Mouse (Mus musculus): ENCODE measurements around the gene Plppr5. TPM values are rescaled to one million over a fixed set of nuclear protein-coding genes. Genes with fewer than 3 reads are reported as not detected.

Gene Plppr5
- polyA plus RNA-seq, 1 experiment from 2014 or later = not detected

GRCm38 (mm10) chr3:117625257-117626001 is 50.8 kb downstream of the Plppr5 start:
- Histone ChIP-seq H3K27ac (replicated peaks) (no peak overlapping the region), H3K36me3 (no peaks in the 10 kb centered on the region), H3K4me3 (no peak overlapping the region), H3K4me1 (peaks cover 6% of the 10 kb centered on the region), H3K27me3 (ENCODE audit: low read depth, poor library complexity, severe bottlenecking) (no peaks in the 10 kb centered on the region), H3K9me3 (replicated peaks) (no peaks in the 10 kb centered on the region)
- WGBS = 96% methylated on average over 13 of the region's 13 CpGs
- DNase-seq (ENCODE audit: low spot score) = no peak

GRCm38 (mm10) chr3:117628799-117629198 is 54.2 kb downstream of the Plppr5 start:
- H3K36me3 ChIP-seq = no peaks in the 10 kb centered on the region
- 47% methylated on average over 3 of the region's 3 CpGs for WGBS
- no peak overlapping the region for H3K27ac ChIP-seq (replicated peaks)
- H3K9me3 ChIP-seq (replicated peaks) = no peaks in the 10 kb centered on the region
- DNase-seq (ENCODE audit: low spot score) = no peak
- H3K4me3 ChIP-seq = no peak overlapping the region
- H3K27me3 ChIP-seq (ENCODE audit: low read depth, poor library complexity, severe bottlenecking) = no peaks in the 10 kb centered on the region
- H3K4me1 ChIP-seq = peaks cover 6% of the 10 kb centered on the region

DNA sequence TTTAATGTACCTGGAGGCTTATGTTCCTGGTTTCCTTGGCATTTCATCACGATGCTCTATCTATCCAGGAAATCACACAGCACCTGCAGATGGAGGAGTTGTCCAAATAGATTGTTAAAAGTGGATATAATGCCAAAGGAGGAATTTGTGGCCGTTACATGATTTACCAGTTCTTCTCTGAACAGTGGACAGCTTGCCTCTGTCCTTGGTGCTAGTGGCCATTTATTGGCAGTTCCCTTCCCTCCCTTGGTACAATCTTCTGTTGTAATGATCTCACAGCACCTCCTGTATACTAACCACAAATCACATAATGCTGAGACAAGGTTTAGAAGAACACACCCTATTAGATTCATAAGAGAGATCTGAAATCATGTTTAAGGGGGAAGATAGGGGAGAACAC is 55.7 kb downstream of the Plppr5 start:
- no peaks in the 10 kb centered on the region for H3K27me3 ChIP-seq (ENCODE audit: low read depth, poor library complexity, severe bottlenecking)
- peaks cover 6% of the 10 kb centered on the region for H3K4me1 ChIP-seq
- H3K4me3 ChIP-seq = no peak overlapping the region
- 76% methylated on average over 2 of the region's 2 CpGs for WGBS
- no peak for DNase-seq (ENCODE audit: low spot score)
- H3K36me3 ChIP-seq = no peaks in the 10 kb centered on the region
- H3K9me3 ChIP-seq (replicated peaks) = no peaks in the 10 kb centered on the region
- H3K27ac ChIP-seq (replicated peaks) = no peak overlapping the region

GRCm38 (mm10) chr3:117648612-117649011 is 74.0 kb downstream of the Plppr5 start:
- WGBS = 87% methylated on average over 8 of the region's 8 CpGs
- no peaks in the 10 kb centered on the region for H3K36me3 ChIP-seq
- no peak overlapping the region for H3K27ac ChIP-seq (replicated peaks)
- H3K4me3 ChIP-seq = no peak overlapping the region
- no peaks in the 10 kb centered on the region for H3K27me3 ChIP-seq (ENCODE audit: low read depth, poor library complexity, severe bottlenecking)
- DNase-seq (ENCODE audit: low spot score) = no peak
- no peaks in the 10 kb centered on the region for H3K4me1 ChIP-seq
- no peaks in the 10 kb centered on the region for H3K9me3 ChIP-seq (replicated peaks)

DNA sequence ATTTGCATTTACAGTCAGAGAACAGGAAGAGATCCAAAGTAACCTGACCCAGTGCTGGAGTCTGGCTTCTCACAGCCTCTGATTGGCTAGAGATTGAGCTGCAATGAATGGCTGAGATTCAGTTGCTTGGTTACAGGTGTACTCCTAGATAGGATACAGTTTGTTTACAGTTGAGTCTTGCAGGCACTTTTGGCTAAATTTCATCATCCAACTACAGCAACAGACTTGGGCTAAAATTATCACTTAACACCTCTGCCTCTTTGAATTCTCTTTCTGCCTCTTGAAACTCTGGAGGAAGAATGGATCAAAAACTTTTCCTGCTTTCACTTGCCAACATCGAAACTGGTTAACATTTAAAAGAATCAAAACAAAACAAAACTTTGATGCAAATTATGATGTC is 89.7 kb downstream of the Plppr5 start:
- WGBS = 76% methylated on average over 1 of the region's 1 CpGs
- no peak overlapping the region for H3K27ac ChIP-seq (replicated peaks)
- no peaks in the 10 kb centered on the region for H3K9me3 ChIP-seq (replicated peaks)
- no peak for DNase-seq (ENCODE audit: low spot score)
- no peak overlapping the region for H3K4me3 ChIP-seq
- H3K27me3 ChIP-seq (ENCODE audit: low read depth, poor library complexity, severe bottlenecking) = no peaks in the 10 kb centered on the region
- H3K36me3 ChIP-seq = no peaks in the 10 kb centered on the region
- no peaks in the 10 kb centered on the region for H3K4me1 ChIP-seq

DNA sequence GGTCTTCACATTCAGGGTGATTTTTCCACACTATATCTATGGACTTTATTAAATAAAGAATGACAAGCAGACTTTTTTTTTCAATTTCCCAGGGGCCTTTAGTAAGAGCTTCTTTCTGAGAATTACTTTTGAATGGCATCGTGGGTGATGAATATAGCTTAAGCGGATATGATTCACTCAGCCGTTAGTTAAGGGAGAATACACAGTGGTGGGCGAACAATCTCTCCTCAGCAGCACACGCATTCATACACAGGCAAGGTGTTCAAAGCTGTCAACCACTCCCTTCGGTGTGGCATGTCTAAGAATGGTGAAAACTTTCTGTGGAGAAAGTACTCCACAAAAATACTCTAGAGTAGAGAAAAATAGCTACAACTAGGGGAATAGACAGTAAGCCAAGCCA is 104.6 kb downstream of the Plppr5 start:
- H3K27me3 ChIP-seq (ENCODE audit: low read depth, poor library complexity, severe bottlenecking) = no peaks in the 10 kb centered on the region
- 92% methylated on average over 6 of the region's 6 CpGs for WGBS
- no peaks in the 10 kb centered on the region for H3K4me1 ChIP-seq
- no peak overlapping the region for H3K4me3 ChIP-seq
- no peaks in the 10 kb centered on the region for H3K36me3 ChIP-seq
- no peaks in the 10 kb centered on the region for H3K9me3 ChIP-seq (replicated peaks)
- no peak overlapping the region for H3K27ac ChIP-seq (replicated peaks)
- no peak for DNase-seq (ENCODE audit: low spot score)

DNA sequence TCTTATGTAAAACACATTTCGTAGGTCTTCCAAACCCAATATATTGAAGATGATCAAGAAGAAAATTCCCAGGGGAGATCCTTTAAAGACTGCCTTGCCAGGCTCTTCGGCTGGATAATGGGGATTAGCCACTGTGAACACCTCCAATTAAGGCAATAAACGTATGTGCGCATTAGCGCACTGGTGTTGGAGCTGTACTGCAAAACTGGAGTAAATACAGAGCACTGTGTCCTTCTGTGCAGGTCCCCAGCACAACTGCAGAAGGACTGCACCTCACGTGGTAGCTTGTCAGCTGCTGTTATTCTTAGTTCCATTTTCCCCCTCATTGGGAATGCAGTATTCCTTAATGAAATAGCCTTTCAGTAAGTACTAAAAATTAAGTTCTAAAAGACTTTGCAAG is 110.0 kb downstream of the Plppr5 start:
- Histone ChIP-seq H3K9me3 (replicated peaks) (no peaks in the 10 kb centered on the region), H3K27ac (replicated peaks) (no peak overlapping the region), H3K36me3 (no peaks in the 10 kb centered on the region), H3K4me3 (no peak overlapping the region), H3K4me1 (no peaks in the 10 kb centered on the region), H3K27me3 (ENCODE audit: low read depth, poor library complexity, severe bottlenecking) (no peaks in the 10 kb centered on the region)
- DNase-seq (ENCODE audit: low spot score) = no peak
- WGBS = 75% methylated on average over 6 of the region's 6 CpGs

GRCm38 (mm10) chr3:117686036-117686435 is 111.4 kb downstream of the Plppr5 start:
- Histone ChIP-seq H3K4me1 (no peaks in the 10 kb centered on the region), H3K27ac (replicated peaks) (no peak overlapping the region), H3K4me3 (no peak overlapping the region), H3K36me3 (no peaks in the 10 kb centered on the region), H3K9me3 (replicated peaks) (no peaks in the 10 kb centered on the region), H3K27me3 (ENCODE audit: low read depth, poor library complexity, severe bottlenecking) (no peaks in the 10 kb centered on the region)
- no peak for DNase-seq (ENCODE audit: low spot score)
- WGBS = 98% methylated on average over 3 of the region's 3 CpGs

DNA sequence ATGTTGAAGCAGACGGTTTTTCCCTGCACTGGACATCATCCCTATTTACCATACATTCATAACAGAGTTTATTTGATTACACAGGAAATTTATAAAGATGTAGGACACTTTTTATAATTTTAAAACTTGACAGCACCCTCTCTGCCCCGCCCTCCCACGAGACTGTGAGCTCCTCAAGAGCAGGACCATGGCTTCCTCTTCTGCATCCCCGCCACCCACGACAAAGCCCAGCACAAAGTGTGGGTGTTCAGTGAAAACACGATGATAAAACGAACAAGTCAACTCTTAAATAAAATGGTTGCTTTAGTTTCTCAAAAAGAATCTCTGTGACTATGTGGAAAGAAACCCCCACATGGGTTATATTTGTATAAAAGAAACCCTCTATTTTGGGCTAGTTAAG is 112.0 kb downstream of the Plppr5 start:
- Histone ChIP-seq H3K27me3 (ENCODE audit: low read depth, poor library complexity, severe bottlenecking) (no peaks in the 10 kb centered on the region), H3K9me3 (replicated peaks) (no peaks in the 10 kb centered on the region), H3K4me3 (no peak overlapping the region), H3K4me1 (no peaks in the 10 kb centered on the region), H3K36me3 (no peaks in the 10 kb centered on the region), H3K27ac (replicated peaks) (no peak overlapping the region)
- 89% methylated on average over 7 of the region's 7 CpGs for WGBS
- DNase-seq (ENCODE audit: low spot score) = no peak

DNA sequence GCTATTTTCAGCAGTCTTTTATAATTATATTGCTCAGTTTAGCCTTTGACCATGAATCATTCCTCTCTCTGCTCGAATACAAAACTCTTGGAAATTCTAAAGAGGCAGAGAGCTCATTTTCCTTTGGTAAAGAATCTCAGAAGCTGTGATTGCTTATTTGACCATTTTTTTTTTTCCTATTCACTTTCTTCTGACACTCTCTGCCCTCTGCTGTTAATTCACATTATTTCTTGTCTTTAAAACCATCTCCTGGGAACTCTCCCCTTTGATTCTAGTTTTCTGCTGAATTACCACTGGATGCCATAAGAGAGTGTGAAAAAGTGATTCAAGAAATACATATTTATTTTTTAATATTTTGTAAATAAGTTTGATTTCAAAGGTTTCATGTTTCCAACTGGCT is 120.1 kb downstream of the Plppr5 start:
- Histone ChIP-seq H3K9me3 (replicated peaks) (no peaks in the 10 kb centered on the region), H3K27ac (replicated peaks) (no peak overlapping the region), H3K36me3 (no peaks in the 10 kb centered on the region), H3K4me3 (no peak overlapping the region), H3K4me1 (no peaks in the 10 kb centered on the region), H3K27me3 (ENCODE audit: low read depth, poor library complexity, severe bottlenecking) (no peaks in the 10 kb centered on the region)
- no peak for DNase-seq (ENCODE audit: low spot score)
- whole genome bisulfite sequencing = 67% methylated on average over 1 of the region's 1 CpGs

DNA sequence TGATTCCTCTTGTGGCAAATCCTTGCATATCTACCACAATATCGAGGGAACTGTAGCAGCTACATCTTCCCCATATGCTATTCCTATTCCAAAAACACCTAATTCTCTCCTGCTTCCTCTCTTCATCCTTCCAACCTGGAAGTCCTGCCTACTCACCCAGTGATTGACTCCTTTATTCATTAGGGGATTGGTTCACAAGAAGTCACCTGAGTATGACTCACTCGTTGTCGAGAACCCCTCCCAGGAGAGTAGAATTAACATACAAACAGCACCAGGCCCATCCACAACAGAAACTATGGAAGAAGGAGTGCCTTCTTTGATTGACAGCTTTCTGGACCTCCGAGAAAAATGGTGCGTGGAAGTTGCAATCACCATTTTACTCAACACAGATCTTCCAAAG is 121.7 kb downstream of the Plppr5 start:
- 86% methylated on average over 5 of the region's 5 CpGs for WGBS
- H3K4me1 ChIP-seq = no peaks in the 10 kb centered on the region
- H3K36me3 ChIP-seq = no peaks in the 10 kb centered on the region
- H3K9me3 ChIP-seq (replicated peaks) = no peaks in the 10 kb centered on the region
- H3K4me3 ChIP-seq = no peak overlapping the region
- H3K27me3 ChIP-seq (ENCODE audit: low read depth, poor library complexity, severe bottlenecking) = no peaks in the 10 kb centered on the region
- DNase-seq (ENCODE audit: low spot score) = no peak
- H3K27ac ChIP-seq (replicated peaks) = no peak overlapping the region

GRCm38 (mm10) chr3:117708788-117709187 is 134.2 kb downstream of the Plppr5 start:
- Histone ChIP-seq H3K27me3 (ENCODE audit: low read depth, poor library complexity, severe bottlenecking) (no peaks in the 10 kb centered on the region), H3K9me3 (replicated peaks) (no peaks in the 10 kb centered on the region), H3K36me3 (no peaks in the 10 kb centered on the region), H3K4me1 (no peaks in the 10 kb centered on the region), H3K4me3 (no peak overlapping the region), H3K27ac (replicated peaks) (no peak overlapping the region)
- DNase-seq (ENCODE audit: low spot score) = no peak

- 88% methylated on average over 3 of the region's 3 CpGs for WGBS
- no peak for DNase-seq (ENCODE audit: low spot score)
- H3K36me3 ChIP-seq = no peaks in the 10 kb centered on the region
- H3K27ac ChIP-seq (replicated peaks) = no peak overlapping the region
- no peak overlapping the region for H3K4me3 ChIP-seq
- H3K4me1 ChIP-seq = no peaks in the 10 kb centered on the region
- no peaks in the 10 kb centered on the region for H3K27me3 ChIP-seq (ENCODE audit: low read depth, poor library complexity, severe bottlenecking)
- no peaks in the 10 kb centered on the region for H3K9me3 ChIP-seq (replicated peaks)
Measured at GRCm38 (mm10) chr3:117716534-117717280, 142.1 kb downstream of the Plppr5 start.

Data from midbrain, embryonic 10.5 days (tissue).